Mouse (Mus musculus): Measurements from ENCODE around the gene Phf7. TPM values are rescaled to one million over a fixed set of nuclear protein-coding genes. Genes with fewer than 3 reads are reported as not detected.

Gene Phf7
- polyA plus RNA-seq (2015; fragmentation: Nextera tagmentation; extraction: Ambion mirVana), result 9.5 and 12.7 TPM in 2 replicates

DNA sequence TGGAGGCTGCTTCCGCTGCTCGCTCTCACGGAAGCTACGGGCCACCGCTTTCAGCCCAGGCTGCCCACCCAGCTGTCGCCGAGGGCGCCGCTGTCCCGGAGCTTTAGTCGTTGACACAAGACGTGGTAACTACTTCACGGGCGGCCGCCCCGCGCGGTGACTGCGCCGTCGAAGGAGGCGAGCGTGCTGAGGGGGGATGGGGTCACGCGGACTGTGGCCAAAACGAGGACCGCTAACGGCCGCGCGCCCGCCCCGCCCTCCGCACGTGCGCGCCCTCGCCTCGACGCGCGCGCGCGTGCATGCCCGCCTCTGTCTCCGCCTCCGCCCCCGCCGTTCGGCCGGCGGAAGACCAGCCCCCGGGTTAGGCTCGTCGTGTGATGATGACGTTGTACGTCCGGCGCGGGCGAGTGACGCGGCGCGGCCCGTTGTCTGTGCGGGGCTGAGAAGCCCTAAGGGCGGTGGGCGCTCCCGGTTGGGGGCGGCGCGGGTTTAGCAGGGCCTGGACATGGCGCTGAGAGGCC lies at the start of gene Phf7, which contains the start of gene Bap1:
TSS of gene Phf7 (minus strand) at position 234 of the 521 bp plus-strand sequence.
TSS of gene Bap1 (plus strand) at position 367 of the 521 bp plus-strand sequence.
- under 1% methylated on average over 75 of the region's 75 CpGs for WGBS
- peaks cover 4% of the 10 kb centered on the region; the same call in 1 of the 2 replicates for H3K36me3 ChIP-seq (ENCODE audit: control insufficient read depth, insufficient read depth, low read length)
- peak within 1 kb of the TSS; percentile 71 for H3K4me3 ChIP-seq (replicated peaks; ENCODE audit: low read length)
- peaks cover 13% of the 10 kb centered on the region; the same call in 1 of the 2 replicates for H3K4me1 ChIP-seq (ENCODE audit: control insufficient read depth, insufficient read depth, low read length)
- no peaks in the 10 kb centered on the region for H3K27me3 ChIP-seq (ENCODE audit: control insufficient read depth, insufficient read depth, low read length)
- H3K27ac ChIP-seq (ENCODE audit: low read length), result peak within 1 kb of the TSS; percentile 94
- peak; percentile 93 for ATAC-seq (ENCODE audit: insufficient read depth, low FRiP score)
- H3K4me2 ChIP-seq (ENCODE audit: low read depth, low read length), result peak within 1 kb of the TSS; percentile 75
- no peaks in the 10 kb centered on the region for H3K9me3 ChIP-seq (replicated peaks; ENCODE audit: control insufficient read depth, low read length)
- H3K9ac ChIP-seq (ENCODE audit: low read length), result peak within 1 kb of the TSS; percentile 95

DNA sequence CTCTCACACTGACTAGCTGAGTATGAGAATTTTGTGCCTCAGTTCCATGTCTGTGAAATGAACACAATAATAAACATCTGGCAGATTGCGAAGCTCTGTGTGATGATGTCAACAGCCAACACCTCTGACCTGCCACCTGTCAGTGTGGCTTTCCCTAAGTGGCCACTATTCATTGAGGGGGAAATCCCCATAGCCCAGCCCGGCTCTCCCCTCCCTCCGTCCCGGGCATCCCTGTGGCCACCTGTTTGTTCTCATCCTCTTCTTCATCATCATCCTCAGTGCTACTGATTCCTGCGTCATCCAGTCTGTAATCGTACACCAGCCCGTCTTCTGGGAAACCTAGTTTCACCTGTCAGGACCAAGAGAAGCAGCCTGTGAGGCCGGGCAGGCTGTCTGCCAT lies 34.6 kb upstream of the Phf7 start:
- no peak for ATAC-seq (ENCODE audit: insufficient read depth, low FRiP score)
- H3K27me3 ChIP-seq (ENCODE audit: control insufficient read depth, insufficient read depth, low read length), result no peaks in the 10 kb centered on the region
- H3K9ac ChIP-seq (ENCODE audit: low read length), result no peak overlapping the region
- no peak overlapping the region for H3K4me3 ChIP-seq (replicated peaks; ENCODE audit: low read length)
- no peaks in the 10 kb centered on the region for H3K4me1 ChIP-seq (ENCODE audit: control insufficient read depth, insufficient read depth, low read length)
- no peaks in the 10 kb centered on the region for H3K36me3 ChIP-seq (ENCODE audit: control insufficient read depth, insufficient read depth, low read length)
- WGBS, result 77% methylated on average over 8 of the region's 8 CpGs
- no peak overlapping the region for H3K4me2 ChIP-seq (ENCODE audit: low read depth, low read length)
- no peak overlapping the region for H3K27ac ChIP-seq (ENCODE audit: low read length)
- no peaks in the 10 kb centered on the region for H3K9me3 ChIP-seq (replicated peaks; ENCODE audit: control insufficient read depth, low read length)

DNA sequence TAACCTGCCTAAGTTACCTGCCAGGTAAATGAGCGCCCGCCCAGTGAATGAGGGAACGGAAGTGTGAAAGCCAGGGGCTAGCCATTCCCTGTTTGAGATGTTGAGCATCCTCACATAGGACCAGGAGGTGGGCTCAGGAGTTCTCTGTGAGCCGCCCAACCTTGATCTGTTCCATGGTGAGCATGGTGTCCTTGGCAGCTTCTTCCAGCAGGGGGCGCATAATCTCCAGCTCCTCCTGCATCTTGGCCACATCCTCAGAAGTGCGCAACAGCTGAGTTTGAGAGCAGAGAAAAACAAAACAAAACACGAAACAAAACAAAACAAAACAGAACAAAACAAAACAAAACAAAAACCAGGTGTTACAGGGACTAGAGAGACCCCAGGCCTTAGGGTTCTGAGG lies 21.0 kb upstream of the Phf7 start:
- Histone ChIP-seq H3K9ac (ENCODE audit: low read length) (no peak overlapping the region), H3K36me3 (ENCODE audit: control insufficient read depth, insufficient read depth, low read length) (no peaks in the 10 kb centered on the region), H3K4me3 (replicated peaks; ENCODE audit: low read length) (no peak overlapping the region), H3K27ac (ENCODE audit: low read length) (no peak overlapping the region), H3K9me3 (replicated peaks; ENCODE audit: control insufficient read depth, low read length) (no peaks in the 10 kb centered on the region), H3K4me2 (ENCODE audit: low read depth, low read length) (no peak overlapping the region), H3K4me1 (ENCODE audit: control insufficient read depth, insufficient read depth, low read length) (no peaks in the 10 kb centered on the region; the same call in 1 of the 2 replicates), H3K27me3 (ENCODE audit: control insufficient read depth, insufficient read depth, low read length) (no peaks in the 10 kb centered on the region)
- no peak for ATAC-seq (ENCODE audit: insufficient read depth, low FRiP score)
- WGBS, result 21% methylated on average over 7 of the region's 7 CpGs

DNA sequence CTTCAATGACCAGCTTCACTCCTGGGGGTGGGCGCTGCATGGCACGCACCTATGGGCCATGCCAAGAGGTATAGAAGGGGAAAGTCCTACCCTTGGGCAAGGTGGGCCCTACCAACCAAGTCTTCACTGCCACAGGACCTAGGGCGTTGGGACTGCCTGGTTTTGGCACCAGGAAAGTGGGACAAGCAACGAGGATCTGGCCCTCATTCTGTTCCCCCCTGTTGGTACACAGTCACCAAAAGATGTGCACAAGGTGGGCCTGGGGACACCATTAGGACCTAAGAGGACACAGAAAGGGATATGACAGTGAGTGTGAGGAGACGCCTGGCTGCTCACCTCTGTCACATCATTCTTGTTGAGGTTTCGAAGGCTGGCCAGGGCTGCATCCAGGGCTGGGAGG lies 20.0 kb upstream of the Phf7 start:
- H3K36me3 ChIP-seq (ENCODE audit: control insufficient read depth, insufficient read depth, low read length), result no peaks in the 10 kb centered on the region
- H3K9ac ChIP-seq (ENCODE audit: low read length), result no peak overlapping the region
- H3K27me3 ChIP-seq (ENCODE audit: control insufficient read depth, insufficient read depth, low read length), result no peaks in the 10 kb centered on the region
- WGBS, result 91% methylated on average over 6 of the region's 6 CpGs
- no peaks in the 10 kb centered on the region; the same call in 1 of the 2 replicates for H3K4me1 ChIP-seq (ENCODE audit: control insufficient read depth, insufficient read depth, low read length)
- H3K4me3 ChIP-seq (replicated peaks; ENCODE audit: low read length), result no peak overlapping the region
- ATAC-seq (ENCODE audit: insufficient read depth, low FRiP score), result no peak
- no peaks in the 10 kb centered on the region for H3K9me3 ChIP-seq (replicated peaks; ENCODE audit: control insufficient read depth, low read length)
- H3K4me2 ChIP-seq (ENCODE audit: low read depth, low read length), result no peak overlapping the region
- H3K27ac ChIP-seq (ENCODE audit: low read length), result no peak overlapping the region

DNA sequence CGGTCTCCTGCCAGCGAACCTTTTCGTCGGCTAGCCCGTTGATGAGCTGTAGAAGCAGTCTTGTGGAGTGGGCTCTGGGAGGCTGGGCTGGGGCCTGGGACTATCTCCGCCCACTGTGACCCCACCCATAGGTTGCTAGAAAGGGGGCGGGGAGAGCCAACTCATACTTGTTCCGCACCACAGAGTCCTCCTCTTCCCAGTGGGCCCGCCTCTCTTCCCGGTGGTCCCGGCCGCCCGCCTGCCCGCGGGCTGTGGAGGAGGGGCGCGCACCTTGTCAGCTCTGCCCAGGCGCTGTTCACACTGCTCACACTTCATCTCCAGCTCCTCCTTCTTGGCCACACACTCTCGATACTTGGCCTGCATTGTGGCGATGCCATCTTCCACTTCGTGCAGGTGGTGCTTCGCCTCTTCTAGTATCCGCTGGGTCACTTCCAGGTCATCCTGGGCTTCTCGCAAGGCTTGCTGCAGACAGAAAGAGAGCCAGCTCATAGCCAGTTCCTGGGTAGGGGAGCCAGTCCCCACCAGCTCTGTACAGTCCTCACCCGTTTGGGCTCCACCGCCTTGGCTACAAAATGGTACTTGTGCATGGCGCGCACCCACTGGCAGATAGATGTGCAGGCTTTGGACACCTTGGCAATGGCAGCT lies 18.5 kb upstream of the Phf7 start:
- Histone ChIP-seq H3K4me1 (ENCODE audit: control insufficient read depth, insufficient read depth, low read length) (no peaks in the 10 kb centered on the region; the same call in 1 of the 2 replicates), H3K9me3 (replicated peaks; ENCODE audit: control insufficient read depth, low read length) (no peaks in the 10 kb centered on the region), H3K4me3 (replicated peaks; ENCODE audit: low read length) (peak overlapping the region; percentile 49), H3K27me3 (ENCODE audit: control insufficient read depth, insufficient read depth, low read length) (no peaks in the 10 kb centered on the region), H3K9ac (ENCODE audit: low read length) (peak overlapping the region; percentile 69), H3K27ac (ENCODE audit: low read length) (peak overlapping the region; percentile 8; the same call in 1 of the 2 replicates), H3K36me3 (ENCODE audit: control insufficient read depth, insufficient read depth, low read length) (no peaks in the 10 kb centered on the region), H3K4me2 (ENCODE audit: low read depth, low read length) (peak overlapping the region; percentile 71)
- ATAC-seq (ENCODE audit: insufficient read depth, low FRiP score), result peak; percentile 88
- WGBS, result 13% methylated on average over 27 of the region's 28 CpGs

DNA sequence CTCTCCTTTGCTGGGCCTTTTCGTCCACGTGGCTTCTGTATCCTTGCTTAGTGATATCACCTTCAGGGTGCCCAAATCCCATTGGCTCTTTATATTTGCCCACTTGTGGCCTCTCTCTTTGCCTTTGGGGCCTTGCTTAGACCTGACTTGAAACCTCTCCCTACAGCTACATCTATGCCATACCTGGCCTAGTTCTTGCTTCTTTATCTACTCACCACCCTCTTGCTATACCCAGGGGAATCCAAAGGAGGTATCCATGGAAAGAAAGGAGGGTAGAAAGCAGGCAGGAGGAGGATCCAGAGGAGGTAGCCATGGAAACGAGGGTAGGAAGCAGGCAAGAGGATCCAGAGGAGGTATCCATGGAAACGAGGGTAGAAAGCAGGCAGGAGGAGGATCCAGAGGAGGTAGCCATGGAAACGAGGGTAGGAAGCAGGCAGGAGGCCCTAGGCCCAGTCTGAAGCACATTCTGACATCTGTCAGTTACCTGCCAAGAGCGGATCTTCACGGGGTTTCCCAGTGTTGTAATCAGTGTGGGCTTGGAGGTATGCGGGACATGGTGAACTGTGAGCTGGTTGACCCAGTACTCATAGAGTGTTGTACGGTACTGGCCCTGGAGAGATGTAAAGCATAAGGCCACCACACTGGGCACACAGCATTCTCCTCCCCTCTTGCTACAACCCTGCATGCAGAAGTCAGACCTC lies 17.3 kb upstream of the Phf7 start:
- Histone ChIP-seq H3K4me1 (ENCODE audit: control insufficient read depth, insufficient read depth, low read length) (no peaks in the 10 kb centered on the region; the same call in 1 of the 2 replicates), H3K4me3 (replicated peaks; ENCODE audit: low read length) (peak overlapping the region; percentile 49; the same call in 1 of the 2 replicates), H3K27ac (ENCODE audit: low read length) (no peak overlapping the region), H3K36me3 (ENCODE audit: control insufficient read depth, insufficient read depth, low read length) (no peaks in the 10 kb centered on the region), H3K27me3 (ENCODE audit: control insufficient read depth, insufficient read depth, low read length) (no peaks in the 10 kb centered on the region), H3K4me2 (ENCODE audit: low read depth, low read length) (peak overlapping the region; percentile 71), H3K9ac (ENCODE audit: low read length) (peak overlapping the region; percentile 69), H3K9me3 (replicated peaks; ENCODE audit: control insufficient read depth, low read length) (no peaks in the 10 kb centered on the region)
- ATAC-seq (ENCODE audit: insufficient read depth, low FRiP score), result no peak
- 73% methylated on average over 9 of the region's 9 CpGs for WGBS

DNA sequence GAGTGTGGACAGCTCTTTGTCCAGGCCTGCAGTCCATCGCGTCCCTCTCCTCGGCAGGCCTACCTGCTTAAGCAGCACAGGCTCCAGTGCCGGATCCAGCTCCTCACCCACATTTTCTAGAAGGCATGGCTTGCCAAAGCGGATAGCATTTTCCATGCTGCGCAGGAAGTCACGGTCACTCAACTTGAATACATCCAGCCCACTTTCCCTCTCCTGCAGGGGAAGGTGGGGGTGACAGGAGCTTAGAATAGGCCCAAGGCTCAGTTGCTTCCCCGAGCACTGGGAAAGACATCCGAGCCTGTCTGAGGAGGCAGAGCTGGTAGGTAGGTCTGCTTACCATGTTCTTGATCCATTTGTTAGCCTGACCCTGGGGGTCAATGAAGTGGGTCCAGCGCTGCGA lies 16.5 kb upstream of the Phf7 start:
- Histone ChIP-seq H3K4me2 (ENCODE audit: low read depth, low read length) (no peak overlapping the region), H3K27me3 (ENCODE audit: control insufficient read depth, insufficient read depth, low read length) (no peaks in the 10 kb centered on the region), H3K4me1 (ENCODE audit: control insufficient read depth, insufficient read depth, low read length) (no peaks in the 10 kb centered on the region; the same call in 1 of the 2 replicates), H3K9me3 (replicated peaks; ENCODE audit: control insufficient read depth, low read length) (no peaks in the 10 kb centered on the region), H3K36me3 (ENCODE audit: control insufficient read depth, insufficient read depth, low read length) (no peaks in the 10 kb centered on the region), H3K9ac (ENCODE audit: low read length) (no peak overlapping the region), H3K4me3 (replicated peaks; ENCODE audit: low read length) (no peak overlapping the region), H3K27ac (ENCODE audit: low read length) (no peak overlapping the region)
- ATAC-seq (ENCODE audit: insufficient read depth, low FRiP score), result no peak
- 81% methylated on average over 11 of the region's 11 CpGs for WGBS

DNA sequence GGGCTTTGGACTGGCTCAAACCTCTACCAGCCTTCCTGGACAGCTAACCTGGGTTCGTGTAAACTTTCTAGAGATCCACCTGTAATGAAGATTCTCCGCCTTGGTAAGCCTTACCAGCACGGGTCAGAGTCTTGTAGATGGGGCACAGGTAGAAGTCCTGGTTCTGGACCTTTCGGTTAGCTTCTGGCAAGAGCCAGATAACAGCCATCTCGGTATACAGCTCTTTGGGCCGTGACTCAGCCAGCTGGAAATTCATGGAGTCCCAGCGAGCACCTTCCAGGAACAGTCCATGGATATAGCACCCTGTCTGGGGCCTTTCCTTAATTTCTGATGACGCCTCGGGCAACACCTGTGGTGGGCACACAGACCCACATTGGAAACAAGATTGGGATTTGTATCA lies 9.8 kb upstream of the Phf7 start:
- no peaks in the 10 kb centered on the region for H3K4me1 ChIP-seq (ENCODE audit: control insufficient read depth, insufficient read depth, low read length)
- H3K9me3 ChIP-seq (replicated peaks; ENCODE audit: control insufficient read depth, low read length), result no peaks in the 10 kb centered on the region
- no peak for ATAC-seq (ENCODE audit: insufficient read depth, low FRiP score)
- 87% methylated on average over 9 of the region's 9 CpGs for WGBS
- no peak overlapping the region for H3K27ac ChIP-seq (ENCODE audit: low read length)
- H3K27me3 ChIP-seq (ENCODE audit: control insufficient read depth, insufficient read depth, low read length), result no peaks in the 10 kb centered on the region
- H3K9ac ChIP-seq (ENCODE audit: low read length), result no peak overlapping the region
- no peak overlapping the region for H3K4me2 ChIP-seq (ENCODE audit: low read depth, low read length)
- no peak overlapping the region for H3K4me3 ChIP-seq (replicated peaks; ENCODE audit: low read length)
- peaks cover 28% of the 10 kb centered on the region for H3K36me3 ChIP-seq (ENCODE audit: control insufficient read depth, insufficient read depth, low read length)

DNA sequence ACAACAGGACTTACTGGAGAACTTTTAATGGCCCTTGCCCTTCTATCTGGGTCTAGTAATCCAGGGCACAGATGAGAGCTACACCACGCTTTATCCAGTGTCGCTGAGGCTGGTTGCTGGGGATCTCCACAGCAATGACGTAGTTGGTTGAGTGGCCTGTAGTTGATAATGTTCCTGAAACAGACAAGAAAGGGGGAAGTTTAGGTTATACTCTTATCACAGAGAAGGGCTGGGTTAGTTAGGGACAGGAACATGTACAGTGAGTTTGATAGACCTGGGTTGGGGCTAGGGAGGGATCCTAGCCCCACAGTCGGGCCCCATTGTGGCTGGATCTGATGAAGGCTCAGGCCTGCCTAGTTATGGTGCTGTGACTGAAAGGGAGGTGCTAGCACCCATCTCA lies 9.3 kb upstream of the Phf7 start:
- no peak for ATAC-seq (ENCODE audit: insufficient read depth, low FRiP score)
- H3K9me3 ChIP-seq (replicated peaks; ENCODE audit: control insufficient read depth, low read length), result no peaks in the 10 kb centered on the region
- H3K4me3 ChIP-seq (replicated peaks; ENCODE audit: low read length), result no peak overlapping the region
- no peak overlapping the region for H3K27ac ChIP-seq (ENCODE audit: low read length)
- H3K4me1 ChIP-seq (ENCODE audit: control insufficient read depth, insufficient read depth, low read length), result no peaks in the 10 kb centered on the region
- WGBS, result 89% methylated on average over 4 of the region's 4 CpGs
- H3K27me3 ChIP-seq (ENCODE audit: control insufficient read depth, insufficient read depth, low read length), result no peaks in the 10 kb centered on the region
- H3K36me3 ChIP-seq (ENCODE audit: control insufficient read depth, insufficient read depth, low read length), result peaks cover 28% of the 10 kb centered on the region
- no peak overlapping the region for H3K9ac ChIP-seq (ENCODE audit: low read length)
- no peak overlapping the region for H3K4me2 ChIP-seq (ENCODE audit: low read depth, low read length)
